Comparison of ENCODE assay signal across 8 mouse cellular contexts in genomic region chr2:153014758-153015593, GRCm38 (mm10). TPM values are rescaled to one million over a fixed set of nuclear protein-coding genes. Genes with fewer than 3 reads are reported as not detected.
DNase-seq lines count a peak whose midpoint lies in the region; ATAC-seq and TF ChIP-seq lines count a peak whose summit lies in the region.

TSS of gene Pdrg1 (minus strand) at chr2:153015427.

- H3K9ac ChIP-seq in lung, postnatal 0 days (replicated peaks; ENCODE audit: low read depth) = peak within 1 kb of the TSS; percentile 73

- ATAC-seq in frontal cortex, adult (ENCODE audit: low TSS enrichment) = peak; percentile 97
- peak; percentile 97 for ATAC-seq in lung, postnatal 0 days

- H3K4me1 ChIP-seq in hindbrain, embryonic 10.5 days (replicated peaks) = peaks cover 13% of the 10 kb centered on the region
- peaks cover 7% of the 10 kb centered on the region; the same call in 1 of the 2 replicates for H3K4me1 ChIP-seq in lung, postnatal 0 days (ENCODE audit: insufficient read depth, low read depth, low read length)

- H3K4me2 ChIP-seq in lung, postnatal 0 days (replicated peaks; ENCODE audit: low read depth, low read length) = peak within 1 kb of the TSS; percentile 87

- H3K9me3 ChIP-seq in hindbrain, embryonic 10.5 days = no peaks in the 10 kb centered on the region
- H3K9me3 ChIP-seq in lung, postnatal 0 days (ENCODE audit: low read length) = no peaks in the 10 kb centered on the region

- peaks cover 37% of the 10 kb centered on the region for H3K36me3 ChIP-seq in hindbrain, embryonic 10.5 days
- peaks cover 4% of the 10 kb centered on the region; the same call in 1 of the 2 replicates for H3K36me3 ChIP-seq in lung, postnatal 0 days (ENCODE audit: insufficient read depth, low read length)

- H3K27ac ChIP-seq in hindbrain, embryonic 10.5 days = peak within 1 kb of the TSS; percentile 87
- H3K27ac ChIP-seq in lung, postnatal 0 days (ENCODE audit: low read length) = no peak within 1 kb of the TSS

- no peak for TF ChIP-seq EP300 in lung, postnatal 0 days (IDR thresholded peaks at IDR 0.05)

- peaks cover 6% of the 10 kb centered on the region; the same call in 1 of the 2 replicates for H3K27me3 ChIP-seq in hindbrain, embryonic 10.5 days (ENCODE audit: insufficient read depth, poor library complexity, severe bottlenecking)
- H3K27me3 ChIP-seq in lung, postnatal 0 days (replicated peaks; ENCODE audit: insufficient read depth, low read length) = no peaks in the 10 kb centered on the region

- 2% methylated on average over 54 of the region's 54 CpGs for WGBS in hindbrain, embryonic 10.5 days
- WGBS in lung, postnatal 0 days = 2% methylated on average over 52 of the region's 54 CpGs

- peak; percentile 97 for DNase-seq in MN1 (ENCODE audit: low spot score)
- DNase-seq in cerebellum, adult 9-10 months = peak; percentile 97
- DNase-seq in hindbrain, embryonic 10.5 days (ENCODE audit: low spot score) = peak; percentile 94
- DNase-seq in layer of hippocampus, adult 9-11 months = peak; percentile 93
- peak; percentile 97 for DNase-seq in lung, postnatal 0 days (ENCODE audit: low spot score)
- peak; percentile 93 for DNase-seq in ovary, postnatal 14 days (ENCODE audit: low spot score)
- DNase-seq in thymus, postnatal 14 days = peak; percentile 95

- H3K4me3 ChIP-seq in hindbrain, embryonic 10.5 days = peak within 1 kb of the TSS; percentile 98
- peak within 1 kb of the TSS; percentile 72 for H3K4me3 ChIP-seq in lung, postnatal 0 days (ENCODE audit: low read depth, low read length)

- peak; percentile 94 for TF ChIP-seq CTCF in lung, postnatal 0 days (IDR thresholded peaks at IDR 0.05)

RNA-seq across cellular contexts. Expression of gene Pdrg1, which starts in this region (rescaled TPM):
- 110 and 120 TPM in 2 replicates for polyA plus RNA-seq in hindbrain, embryonic 10.5 days (2016; fragmentation: Nextera tagmentation; extraction: Ambion mirVana)
- 76.6 and 97.2 TPM in 2 replicates for polyA plus RNA-seq in lung, postnatal 0 days (2015; fragmentation: Nextera tagmentation; extraction: Ambion mirVana)
